Mouse (Mus musculus): ENCODE data around the gene Hand2. TPM values are rescaled to one million over a fixed set of nuclear protein-coding genes. Genes with fewer than 3 reads are reported as not detected.

Hand2 gene
- polyA plus RNA-seq, 1 experiment: not detected

DNA sequence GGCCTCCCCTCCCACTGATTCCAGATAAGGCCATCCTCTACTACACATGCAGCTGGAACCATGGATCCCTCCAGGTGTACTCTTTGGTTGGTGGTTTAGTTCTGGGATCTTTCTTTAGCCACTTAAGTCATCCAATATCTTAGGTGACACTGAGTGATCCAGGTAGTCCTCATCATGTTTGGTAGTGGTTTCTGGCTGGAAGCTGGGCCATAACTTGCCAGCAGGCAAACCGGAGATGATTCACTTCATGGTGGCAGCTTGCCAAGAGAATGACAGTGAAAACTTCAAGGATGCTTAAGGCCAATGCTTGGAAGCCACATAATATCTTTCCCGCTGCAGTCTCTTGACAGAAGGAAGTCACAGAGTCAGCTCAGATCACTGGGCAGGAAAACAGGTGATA is 42.1 kb downstream of the Hand2 start:
- Histone ChIP-seq H3K4me1 (ENCODE audit: control insufficient read depth, insufficient read depth, low read length) (no peaks in the 10 kb centered on the region), H3K4me3 (replicated peaks; ENCODE audit: control insufficient read depth, low read depth, low read length) (no peak overlapping the region), H3K27ac (ENCODE audit: control insufficient read depth, insufficient read depth, low read depth, low read length, poor library complexity) (no peak overlapping the region)
- TF ChIP-seq CTCF (IDR thresholded peaks at IDR 0.05; ENCODE audit: control insufficient read depth, insufficient read depth, low read length) (no peak), POLR2A (IDR thresholded peaks at IDR 0.05; ENCODE audit: borderline replicate concordance, control insufficient read depth, low read depth, low read length) (no peak)
- 61% methylated on average over 2 of the region's 2 CpGs for WGBS

DNA sequence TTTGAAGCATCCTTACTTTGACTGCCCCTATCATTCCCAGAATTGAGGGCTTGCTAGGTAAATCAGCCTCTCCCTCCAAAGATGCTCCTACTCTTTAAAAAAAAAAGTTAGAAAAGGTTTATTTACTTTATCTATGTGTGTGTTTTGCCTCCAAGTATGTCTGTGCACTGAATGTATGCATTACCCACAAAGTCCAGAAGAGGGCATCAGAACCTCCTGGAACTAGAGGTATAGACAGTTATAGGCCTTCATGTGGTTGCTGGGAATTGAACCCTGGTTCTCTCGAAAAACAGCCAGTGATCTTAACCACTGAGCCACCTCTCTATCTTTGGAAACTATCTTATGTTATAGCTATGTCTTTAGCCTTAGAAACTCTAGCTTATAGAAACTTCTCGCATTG is 53.3 kb downstream of the Hand2 start:
- Histone ChIP-seq H3K4me3 (replicated peaks; ENCODE audit: control insufficient read depth, low read depth, low read length) (no peak overlapping the region), H3K4me1 (ENCODE audit: control insufficient read depth, insufficient read depth, low read length) (no peaks in the 10 kb centered on the region)

More for the DNA sequence above, 53.3 kb downstream of the Hand2 start:
- WGBS: 78% methylated on average over 2 of the region's 2 CpGs
- no peak overlapping the region for H3K27ac ChIP-seq (ENCODE audit: control insufficient read depth, insufficient read depth, low read depth, low read length, poor library complexity)
- TF ChIP-seq CTCF (IDR thresholded peaks at IDR 0.05; ENCODE audit: control insufficient read depth, insufficient read depth, low read length) (no peak), POLR2A (IDR thresholded peaks at IDR 0.05; ENCODE audit: borderline replicate concordance, control insufficient read depth, low read depth, low read length) (no peak)

Other genes with a start within 250 kb of the Hand2 start
- 18.1 and 51.0 TPM in 2 replicates for gene Scrg1, start 134.9 kb downstream of the Hand2 start, polyA plus RNA-seq (2011; ENCODE audit: insufficient read depth, insufficient read length, low replicate concordance, missing spikeins)
- gene Sap30, start 166.9 kb downstream of the Hand2 start, polyA plus RNA-seq (2011; ENCODE audit: insufficient read depth, insufficient read length, low replicate concordance, missing spikeins): 11.7 and 26.8 TPM in 2 replicates
- gene Hmgb2, start 190.9 kb downstream of the Hand2 start, polyA plus RNA-seq (2011; ENCODE audit: insufficient read depth, insufficient read length, low replicate concordance, missing spikeins): 328 and 348 TPM in 2 replicates

Measured in bone marrow, adult 2 months (tissue).